Mouse (Mus musculus) lung, adult 18-20 months (tissue): ENCODE results near the gene Ednrb.
"Not testable (repeated sequence)": the region's sequence is repeated elsewhere in the genome, so short reads cannot be mapped to it uniquely, and the experiment has no call there.

Experiments
- DNase-seq, 2 experiments: peaks; one replicate each; pipeline ENCODE4 v3.0.0; 2022; ENCODE audit warnings: mixed read lengths in 2 of 2

The Ednrb gene

GRCm38 (mm10) chr14:103816637-103817308 lies 27.4 kb downstream of the Ednrb start:
- peak; percentile 7 to 47 for DNase-seq

GRCm38 (mm10) chr14:103815542-103815941 lies 28.7 kb downstream of the Ednrb start:
- peak; percentile 42 to 56 for DNase-seq

GRCm38 (mm10) chr14:103814015-103814691 lies 30.0 kb downstream of the Ednrb start:
- DNase-seq, result no peak

GRCm38 (mm10) chr14:103813246-103813645 lies 31.0 kb downstream of the Ednrb start:
- DNase-seq, result no peak

DNA sequence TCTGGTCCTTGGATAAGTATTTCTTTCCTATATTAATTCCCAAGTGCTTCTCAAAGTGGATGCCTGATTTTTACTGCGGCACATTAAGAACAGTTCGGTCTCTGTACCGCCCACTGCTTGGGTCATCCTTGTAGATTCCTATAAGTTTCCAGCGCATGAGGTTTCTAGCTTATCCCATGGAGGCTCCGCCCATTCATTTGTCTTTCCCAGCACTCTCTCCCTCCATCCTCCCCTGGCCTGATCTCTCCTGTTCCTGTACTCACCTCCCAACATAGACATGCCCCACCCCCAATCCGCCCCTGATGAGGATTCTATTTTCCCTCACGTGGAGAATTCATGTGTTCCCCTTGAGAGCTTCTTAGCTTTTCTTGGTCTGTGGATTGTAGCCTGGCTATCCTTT lies 32.9 kb downstream of the Ednrb start:
- DNase-seq, result no peak

GRCm38 (mm10) chr14:103803907-103804659 lies 40.1 kb downstream of the Ednrb start:
- no peak for DNase-seq

GRCm38 (mm10) chr14:103797123-103797522 lies 47.1 kb downstream of the Ednrb start:
- no peak for DNase-seq

- no peak for DNase-seq
These were observed 48.6 kb downstream of the Ednrb start for GRCm38 (mm10) chr14:103795591-103795990.

GRCm38 (mm10) chr14:103793409-103793808 lies 50.8 kb downstream of the Ednrb start:
- no peak for DNase-seq

GRCm38 (mm10) chr14:103792726-103793125 lies 51.5 kb downstream of the Ednrb start:
- DNase-seq, result no peak

- no peak for DNase-seq
These were observed 56.7 kb downstream of the Ednrb start for GRCm38 (mm10) chr14:103787547-103787946.

DNA sequence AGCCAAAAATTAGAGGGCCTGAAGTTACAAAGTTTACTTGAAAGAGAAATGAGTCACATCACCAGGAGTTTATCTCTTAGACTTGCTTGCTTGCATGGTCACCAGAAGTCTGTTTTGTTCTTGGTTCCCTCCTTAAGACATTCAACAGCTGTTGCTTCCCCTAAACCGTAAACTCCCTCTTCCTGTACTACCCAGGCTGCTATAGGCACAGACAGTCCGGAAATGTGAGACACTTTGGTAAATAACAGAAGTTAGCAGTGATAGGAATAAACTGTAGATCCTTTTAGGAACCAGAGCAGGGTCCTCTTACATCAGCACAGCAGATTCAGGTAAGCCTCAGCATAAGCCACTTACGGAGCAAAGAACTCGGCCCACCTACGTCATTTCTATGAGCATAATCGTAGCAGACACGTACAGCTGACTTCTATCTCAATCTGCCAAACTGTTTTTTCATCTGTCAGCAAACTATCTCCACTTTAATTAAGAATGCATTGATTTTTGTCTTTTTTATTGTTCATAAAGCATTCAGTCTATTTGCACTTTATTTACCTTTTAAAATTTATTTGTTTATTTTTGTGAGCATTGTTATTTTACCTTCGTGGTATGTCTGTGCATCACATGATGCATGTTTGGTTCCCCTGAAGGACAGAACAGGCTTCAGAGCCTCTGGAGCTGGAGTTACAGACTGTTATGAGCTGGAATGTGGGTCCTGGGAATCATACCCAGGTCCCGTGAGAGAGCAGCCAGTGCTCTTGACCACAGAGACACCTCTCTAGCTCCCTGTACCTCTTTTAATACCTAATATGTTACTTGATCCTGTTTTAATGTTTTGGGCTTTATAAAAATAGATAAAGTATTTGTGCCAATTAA lies 58.9 kb downstream of the Ednrb start:
- DNase-seq, result no peak

DNA sequence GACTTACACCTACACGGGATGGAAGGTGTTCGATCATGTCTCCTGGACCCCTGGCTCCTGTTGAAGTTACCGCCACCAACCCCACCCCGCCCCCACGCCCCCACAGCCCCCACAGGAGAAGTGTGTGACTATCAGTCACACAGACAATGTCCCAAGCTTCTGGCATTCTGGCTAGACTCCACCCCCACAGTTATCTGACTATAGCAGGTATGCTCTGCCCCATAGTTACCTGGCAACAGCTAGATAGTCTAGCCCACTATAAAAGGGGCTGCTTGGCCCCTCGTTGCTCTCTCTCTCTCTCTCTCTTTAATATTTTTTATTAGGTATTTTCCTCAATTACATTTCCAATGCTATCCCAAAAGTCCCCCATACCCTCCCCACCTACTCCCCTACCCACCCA lies 63.9 kb downstream of the Ednrb start:
- not testable (repeated sequence) for DNase-seq

DNA sequence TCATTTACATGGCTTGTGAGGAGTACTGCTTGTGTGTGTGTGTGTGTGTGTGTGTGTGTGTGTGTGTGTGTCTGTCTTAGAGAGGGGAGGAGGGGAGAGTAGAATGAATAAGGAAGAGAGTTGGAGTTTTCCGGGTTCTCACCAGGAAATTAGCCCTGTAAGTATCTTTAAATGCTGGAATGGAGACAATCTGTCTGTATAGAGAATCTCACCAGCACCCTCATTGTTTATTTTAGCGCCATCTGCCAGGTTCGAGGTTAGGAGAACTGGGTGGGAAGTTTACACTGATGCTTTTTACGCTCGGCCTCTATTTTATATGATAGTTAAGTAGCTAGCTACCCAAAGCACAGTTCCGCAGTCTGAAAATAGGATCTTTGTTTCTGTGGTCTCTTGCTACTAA lies 64.9 kb downstream of the Ednrb start:
- no peak for DNase-seq

DNA sequence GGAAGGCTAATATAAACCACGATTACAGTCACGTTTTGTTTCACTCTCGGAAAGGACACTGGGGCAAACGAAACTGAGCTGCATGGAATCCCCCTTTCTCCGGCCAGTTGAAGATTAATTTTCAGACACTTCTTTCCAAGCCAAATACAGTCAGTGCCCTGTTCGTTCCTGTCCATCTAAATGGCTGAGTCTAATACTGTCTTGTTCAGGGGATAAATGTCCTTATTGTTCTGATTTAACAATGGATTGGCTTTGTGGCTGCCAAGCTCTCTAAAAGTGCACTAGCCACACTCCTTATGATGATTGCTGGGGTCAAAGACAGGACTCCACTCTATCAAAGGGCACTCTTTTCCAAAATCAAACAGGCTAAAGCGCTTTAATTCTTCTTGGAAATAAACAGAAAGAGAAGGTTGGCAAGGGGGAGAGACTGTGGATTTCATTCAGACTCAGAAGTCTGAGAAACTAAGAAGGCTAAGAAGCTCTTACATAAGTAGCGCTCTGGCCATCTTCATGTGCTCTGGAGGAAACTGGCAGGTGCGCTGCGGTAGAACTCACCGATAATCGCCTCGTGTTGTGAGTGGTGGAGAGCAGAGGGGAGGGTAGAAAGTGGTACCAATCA lies 65.6 kb downstream of the Ednrb start:
- DNase-seq, result no peak

DNA sequence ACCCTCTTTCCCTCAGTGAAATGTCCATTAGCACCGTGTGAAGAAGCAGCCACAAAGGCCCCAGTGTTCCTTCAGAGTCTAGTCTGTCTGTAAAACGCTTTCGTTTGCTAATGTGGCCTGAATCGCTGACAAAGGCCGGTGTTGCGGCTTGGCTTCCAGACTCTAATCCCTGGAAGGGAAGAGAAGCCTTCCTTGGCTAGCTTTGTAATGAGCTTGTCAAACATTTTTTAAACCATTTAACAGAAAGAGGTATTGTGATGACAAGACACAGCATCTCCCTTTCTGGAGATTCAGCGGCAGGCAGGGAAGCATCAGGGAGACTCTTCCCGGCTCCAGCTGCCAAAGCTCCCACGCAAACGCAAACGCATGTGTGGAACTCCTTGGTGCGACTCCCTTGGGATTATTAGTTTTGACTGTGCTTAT lies 66.2 kb downstream of the Ednrb start:
- no peak for DNase-seq

DNA sequence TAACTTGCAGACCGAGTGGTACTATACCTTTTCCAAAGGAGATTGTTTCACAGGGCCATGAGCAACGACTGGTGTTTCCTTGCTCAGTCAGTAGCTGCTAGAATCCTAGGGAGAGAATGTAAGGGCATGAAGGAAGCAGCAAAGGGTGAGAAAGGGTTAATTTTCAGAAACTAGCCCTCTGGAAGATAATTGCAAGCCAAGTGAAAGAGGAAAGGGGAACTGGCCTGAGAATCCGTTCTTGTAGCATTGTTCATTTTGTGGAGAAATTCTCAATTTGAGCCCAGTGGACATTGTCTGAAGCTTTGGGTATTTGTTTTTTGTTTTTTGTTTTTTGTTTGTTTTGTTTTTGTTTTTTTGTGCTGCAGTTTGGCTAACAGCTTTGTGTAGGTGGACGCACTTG lies 66.8 kb downstream of the Ednrb start:
- DNase-seq, result no peak

DNA sequence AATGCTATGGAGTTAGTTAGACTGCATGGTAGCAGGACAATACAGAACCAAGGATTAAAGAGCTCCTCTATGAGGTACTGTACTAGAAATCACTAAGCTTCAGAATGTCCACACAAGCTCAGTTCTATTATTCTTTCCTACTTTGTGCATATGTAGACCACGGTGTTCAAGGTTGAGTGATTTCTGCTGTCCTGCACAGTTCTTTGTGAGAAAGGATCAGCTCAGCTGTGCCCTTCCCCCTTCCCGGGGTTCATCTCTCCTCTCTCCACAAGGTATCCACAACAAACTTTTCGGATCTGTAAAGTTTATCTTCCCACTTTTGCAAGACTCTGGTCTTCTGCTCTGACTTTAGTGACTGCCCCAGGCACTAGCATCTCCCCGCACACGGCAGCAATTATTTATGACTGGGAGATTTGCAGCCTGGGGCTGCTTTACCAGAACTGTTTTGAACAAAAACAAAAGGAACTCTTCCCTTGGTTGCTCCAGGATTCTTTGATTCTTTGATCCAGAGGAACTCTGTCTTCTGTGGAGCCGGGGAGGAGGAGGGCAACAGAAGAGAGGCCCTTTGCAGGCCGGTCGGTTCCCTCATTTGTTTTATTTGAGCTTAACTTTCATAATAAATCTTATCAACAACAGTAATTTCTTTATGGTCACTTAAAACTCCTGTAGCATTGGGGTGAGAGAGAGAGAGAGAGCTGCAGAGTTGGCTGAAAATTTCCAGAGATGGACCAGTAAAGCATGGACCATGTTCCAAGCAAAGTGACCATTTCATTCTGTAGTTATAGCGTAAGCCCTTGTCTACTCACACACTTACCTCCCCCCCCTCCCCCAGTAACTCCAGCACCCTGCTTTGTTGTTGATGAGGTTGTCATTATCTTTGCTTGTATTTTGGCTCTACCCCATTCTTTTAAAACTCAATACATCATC lies 74.6 kb downstream of the Ednrb start:
- DNase-seq, result no peak

DNA sequence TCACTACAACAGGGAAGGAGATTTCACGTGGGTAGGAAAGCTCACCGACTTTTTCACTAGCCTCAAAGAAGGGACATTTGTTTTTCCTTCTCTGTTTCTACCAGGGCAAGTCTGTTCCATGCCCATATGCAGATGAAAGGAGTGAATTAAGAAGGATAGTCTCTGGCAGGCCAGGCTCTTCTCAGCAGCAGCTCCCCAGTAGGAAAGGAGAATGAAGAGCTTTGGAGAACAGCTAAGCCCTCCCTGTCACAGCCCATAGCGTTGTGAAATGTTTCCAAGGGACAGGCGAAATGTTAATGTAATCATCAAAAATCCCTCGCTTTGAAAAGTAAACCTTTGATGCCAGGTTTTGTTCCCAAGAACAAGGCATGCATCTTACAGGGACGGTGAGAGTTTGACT lies 76.7 kb downstream of the Ednrb start:
- DNase-seq, result no peak
